Mouse (Mus musculus) embryonic facial prominence, embryonic 15.5 days (tissue): ENCODE measurements around the gene Klhl32. TPM values are rescaled to one million over a fixed set of nuclear protein-coding genes. Genes with fewer than 3 reads are reported as not detected.
"Not testable (repeated sequence)": the region's sequence is repeated elsewhere in the genome, so short reads cannot be mapped to it uniquely, and the experiment has no call there.

ENCODE experiments used
- ATAC-seq: fragments of 200-750 bp; cut with Nextera tagmentation; 2 replicates; pipeline ENCODE4 v1.8.0; 2017; ENCODE audit warnings: low read depth, moderate TSS enrichment; ENCODE audit not compliant: insufficient number of reproducible peaks, low FRiP score, low TSS enrichment
- H3K27ac ChIP-seq: fragments of 300-500 bp; sonication (generic); replicated peaks from 2 replicates; pipeline ENCODE4 v1.5.1; 2015; ENCODE audit warnings: mild to moderate bottlenecking, inconsistent platforms
- H3K27me3 ChIP-seq: fragments of 300-500 bp; sonication (generic); 2 replicates; pipeline ENCODE4 v1.6.1; 2015; ENCODE audit warnings: inconsistent platforms
- H3K36me3 ChIP-seq: fragments of 300-500 bp; sonication (generic); 2 replicates; pipeline ENCODE4 v1.6.1; 2015; ENCODE audit warnings: mild to moderate bottlenecking, inconsistent platforms
- H3K4me1 ChIP-seq: fragments of 300-500 bp; sonication (generic); 2 replicates; pipeline ENCODE4 v1.6.1; 2015; ENCODE audit warnings: inconsistent platforms
- H3K4me2 ChIP-seq: fragments of 300-500 bp; sonication (generic); replicated peaks from 2 replicates; pipeline ENCODE4 v1.6.1; 2015; ENCODE audit warnings: mild to moderate bottlenecking, inconsistent platforms
- H3K4me3 ChIP-seq: fragments of 300-500 bp; sonication (generic); replicated peaks from 2 replicates; pipeline ENCODE4 v1.5.1; 2015; ENCODE audit warnings: mild to moderate bottlenecking, inconsistent platforms
- H3K9ac ChIP-seq: fragments of 300-500 bp; sonication (generic); 2 replicates; pipeline ENCODE4 v1.6.1; 2015; ENCODE audit warnings: inconsistent platforms
- H3K9me3 ChIP-seq: fragments of 300-500 bp; sonication (generic); replicated peaks from 2 replicates; pipeline ENCODE4 v1.6.1; 2016; ENCODE audit warnings: inconsistent platforms
- WGBS: fragments of 180-500 bp; shearing (Covaris S2); methylation state at CpG from one replicate; pipeline ENCODE4 v1.1.7; 2015; 5-methylcytosine and 5-hydroxymethylcytosine counted together
- polyA plus RNA-seq: library from polyadenylated mRNA; unstranded; fragments of >200 nt; fragmentation: Nextera tagmentation; extraction: Ambion mirVana; gene quantifications from 2 replicates; pipeline ENCODE4 v1.2.1, GENCODE M21; 2015

The Klhl32 gene
- polyA plus RNA-seq, result 4.5 and 6.3 TPM in 2 replicates

GRCm38 (mm10) chr4:24850401-24851325 is at the start of gene Klhl32:
Klhl32 (minus strand) TSS chr4:24851124.
- H3K27me3 ChIP-seq, result no peaks in the 10 kb centered on the region
- no peaks in the 10 kb centered on the region for H3K36me3 ChIP-seq
- under 1% methylated on average over 52 of the region's 63 CpGs for WGBS
- H3K4me3 ChIP-seq, result peak within 1 kb of the TSS; percentile 73
- H3K9ac ChIP-seq, result peak within 1 kb of the TSS; percentile 41
- no peaks in the 10 kb centered on the region for H3K9me3 ChIP-seq
- peak; percentile 87 for ATAC-seq
- peak within 1 kb of the TSS; percentile 92 for H3K4me2 ChIP-seq
- H3K27ac ChIP-seq, result no peak within 1 kb of the TSS; the same call in 1 of the 2 replicates
- H3K4me1 ChIP-seq, result no peaks in the 10 kb centered on the region

- Histone ChIP-seq H3K36me3 (peaks cover 11% of the 10 kb centered on the region; the same call in 1 of the 2 replicates), H3K27me3 (no peaks in the 10 kb centered on the region), H3K4me2 (peak overlapping the region; percentile 81), H3K9ac (peak overlapping the region; percentile 80; the same call in 1 of the 2 replicates), H3K27ac (no peak overlapping the region), H3K9me3 (no peaks in the 10 kb centered on the region), H3K4me1 (peaks cover 10% of the 10 kb centered on the region), H3K4me3 (peak overlapping the region; percentile 86)
- 13% methylated on average over 4 of the region's 4 CpGs for WGBS
- ATAC-seq, result no peak
Observed at GRCm38 (mm10) chr4:24899146-24899545, 48.2 kb upstream of the Klhl32 start.

- Histone ChIP-seq H3K4me3 (peak overlapping the region; percentile 86), H3K9ac (peak overlapping the region; percentile 80), H3K36me3 (peaks cover 11% of the 10 kb centered on the region; the same call in 1 of the 2 replicates), H3K27me3 (no peaks in the 10 kb centered on the region), H3K9me3 (no peaks in the 10 kb centered on the region), H3K27ac (no peak overlapping the region), H3K4me1 (peaks cover 10% of the 10 kb centered on the region), H3K4me2 (peak overlapping the region; percentile 81)
- ATAC-seq, result no peak
- WGBS, result 17% methylated on average over 8 of the region's 8 CpGs
Observed at GRCm38 (mm10) chr4:24898636-24899035, 47.7 kb upstream of the Klhl32 start.

GRCm38 (mm10) chr4:24897851-24898515 is 47.1 kb upstream of the Klhl32 start, which contains the start of gene Ndufaf4:
Ndufaf4 (plus strand) TSS chr4:24898083.
- Histone ChIP-seq H3K27ac (peak within 1 kb of the TSS; percentile 44; the same call in 1 of the 2 replicates), H3K4me2 (peak within 1 kb of the TSS; percentile 81), H3K27me3 (no peaks in the 10 kb centered on the region), H3K9me3 (no peaks in the 10 kb centered on the region), H3K4me3 (peak within 1 kb of the TSS; percentile 86), H3K36me3 (peaks cover 8% of the 10 kb centered on the region; the same call in 1 of the 2 replicates), H3K4me1 (peaks cover 10% of the 10 kb centered on the region), H3K9ac (peak within 1 kb of the TSS; percentile 80)
- peak; percentile 97 for ATAC-seq
- under 1% methylated on average over 58 of the region's 58 CpGs for WGBS

- Histone ChIP-seq H3K27ac (no peak overlapping the region), H3K9me3 (no peaks in the 10 kb centered on the region), H3K27me3 (no peaks in the 10 kb centered on the region), H3K9ac (no peak overlapping the region), H3K4me1 (peaks cover 10% of the 10 kb centered on the region), H3K4me3 (peak overlapping the region; percentile 86), H3K4me2 (peak overlapping the region; percentile 81), H3K36me3 (0 out of 2 replicates have a peak, but pooled peaks cover 5% of the 10 kb centered on the region)
- WGBS, result 20% methylated on average over 7 of the region's 7 CpGs
- ATAC-seq, result no peak; the same call in 1 of the 2 replicates
Observed at GRCm38 (mm10) chr4:24897351-24897750, 46.4 kb upstream of the Klhl32 start.

GRCm38 (mm10) chr4:24896829-24897228 is 45.9 kb upstream of the Klhl32 start:
- H3K9ac ChIP-seq, result no peak overlapping the region
- no peak overlapping the region for H3K27ac ChIP-seq
- 0 out of 2 replicates have a peak, but pooled peaks cover 3% of the 10 kb centered on the region for H3K36me3 ChIP-seq
- H3K4me3 ChIP-seq, result no peak overlapping the region
- ATAC-seq, result no peak
- peaks cover 10% of the 10 kb centered on the region for H3K4me1 ChIP-seq
- H3K27me3 ChIP-seq, result no peaks in the 10 kb centered on the region
- peak overlapping the region; percentile 81 for H3K4me2 ChIP-seq
- H3K9me3 ChIP-seq, result no peaks in the 10 kb centered on the region
- WGBS, result 2% methylated on average over 1 of the region's 1 CpGs

- 65% methylated on average over 4 of the region's 4 CpGs for WGBS
- Histone ChIP-seq H3K36me3 (no peaks in the 10 kb centered on the region), H3K9me3 (no peaks in the 10 kb centered on the region), H3K4me2 (no peak overlapping the region), H3K4me3 (no peak overlapping the region), H3K27ac (no peak overlapping the region), H3K4me1 (peaks cover 10% of the 10 kb centered on the region), H3K27me3 (no peaks in the 10 kb centered on the region), H3K9ac (no peak overlapping the region)
- no peak for ATAC-seq
Observed at GRCm38 (mm10) chr4:24894625-24895024, 43.7 kb upstream of the Klhl32 start.

GRCm38 (mm10) chr4:24892293-24892692 is 41.4 kb upstream of the Klhl32 start:
- ATAC-seq, H3K4me3 ChIP-seq, H3K4me2 ChIP-seq, H3K9me3 ChIP-seq, H3K27ac ChIP-seq, H3K4me1 ChIP-seq, H3K36me3 ChIP-seq, H3K9ac ChIP-seq, H3K27me3 ChIP-seq: not testable (repeated sequence)
- 80% methylated on average over 2 of the region's 2 CpGs for WGBS

- H3K4me2 ChIP-seq, H3K27ac ChIP-seq, H3K4me1 ChIP-seq, H3K4me3 ChIP-seq, H3K27me3 ChIP-seq, H3K9ac ChIP-seq, ATAC-seq, H3K36me3 ChIP-seq, H3K9me3 ChIP-seq: not testable (repeated sequence)
- 21% methylated on average over 2 of the region's 2 CpGs for WGBS
Observed at GRCm38 (mm10) chr4:24889386-24889785, 38.5 kb upstream of the Klhl32 start.

- Histone ChIP-seq H3K27ac (no peak overlapping the region), H3K4me3 (no peak overlapping the region), H3K4me2 (no peak overlapping the region), H3K9me3 (no peaks in the 10 kb centered on the region), H3K4me1 (no peaks in the 10 kb centered on the region), H3K36me3 (no peaks in the 10 kb centered on the region), H3K9ac (no peak overlapping the region), H3K27me3 (no peaks in the 10 kb centered on the region)
- ATAC-seq, result no peak
- 24% methylated on average over 4 of the region's 4 CpGs for WGBS
Observed at GRCm38 (mm10) chr4:24869230-24869629, 18.3 kb upstream of the Klhl32 start.

- H3K27ac ChIP-seq, result no peak overlapping the region
- H3K9me3 ChIP-seq, result no peaks in the 10 kb centered on the region
- 42% methylated on average over 6 of the region's 6 CpGs for WGBS
- no peaks in the 10 kb centered on the region for H3K36me3 ChIP-seq
- no peak overlapping the region for H3K9ac ChIP-seq
- no peaks in the 10 kb centered on the region for H3K4me1 ChIP-seq
- no peak overlapping the region for H3K4me3 ChIP-seq
- no peaks in the 10 kb centered on the region for H3K27me3 ChIP-seq
- no peak for ATAC-seq
- H3K4me2 ChIP-seq, result no peak overlapping the region
Observed at GRCm38 (mm10) chr4:24865691-24866090, 14.8 kb upstream of the Klhl32 start.
